Mouse (Mus musculus): ENCODE data around the gene Tat.

DNA sequence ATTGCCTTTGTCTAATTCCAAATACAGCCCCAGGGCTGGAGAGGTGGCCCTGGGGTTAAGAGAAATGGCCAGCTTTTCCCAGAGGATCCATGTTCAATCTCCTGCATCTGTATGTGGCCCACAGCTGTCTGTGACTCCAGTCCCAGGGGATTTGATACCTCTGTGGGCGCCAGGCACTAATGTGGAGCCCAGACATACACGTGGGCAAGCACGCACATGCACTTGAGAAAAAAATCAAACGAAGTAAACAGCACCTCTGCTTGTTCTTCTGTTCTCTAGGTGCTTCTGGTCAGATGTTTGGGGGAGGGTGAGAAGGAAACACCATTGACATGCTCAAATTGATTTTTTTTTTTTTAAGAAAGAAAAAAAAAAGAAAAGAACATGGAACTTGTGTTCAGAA lies 26.1 kb upstream of the Tat start:
- TF ChIP-seq POLR2A (IDR thresholded peaks at IDR 0.05; ENCODE audit: insufficient read length, low read depth) (no peak), MYOG (IDR thresholded peaks at IDR 0.05; ENCODE audit: control insufficient read depth in 1 of 3, insufficient read depth in 1 of 3, insufficient read length in 2 of 3, low read depth in 2 of 3) (no peak), E2F4 (IDR thresholded peaks at IDR 0.05; ENCODE audit: insufficient read depth) (no peak), MAX (IDR thresholded peaks at IDR 0.05; ENCODE audit: low read depth) (no peak)

All from myocyte (in vitro differentiated cells).